Mouse (Mus musculus) gonadal fat pad, adult 2 months (tissue): ENCODE data around the gene Olfr1314. TPM values are rescaled to one million over a fixed set of nuclear protein-coding genes. Genes with fewer than 3 reads are reported as not detected.

Experiments
- DNase-seq: peaks from one replicate; pipeline ENCODE4 v3.0.0-alpha.2; 2012; ENCODE audit warnings: low read depth
- polyA plus RNA-seq: library from polyadenylated mRNA; depleted of rRNA; stranded (reverse); fragments of >200 nt; gene quantifications from 2 replicates; pipeline ENCODE4 v1.2.3, GENCODE M21; 2012; rRNA removed

The Olfr1314 gene
- polyA plus RNA-seq, result not detected in 2 replicates

DNA sequence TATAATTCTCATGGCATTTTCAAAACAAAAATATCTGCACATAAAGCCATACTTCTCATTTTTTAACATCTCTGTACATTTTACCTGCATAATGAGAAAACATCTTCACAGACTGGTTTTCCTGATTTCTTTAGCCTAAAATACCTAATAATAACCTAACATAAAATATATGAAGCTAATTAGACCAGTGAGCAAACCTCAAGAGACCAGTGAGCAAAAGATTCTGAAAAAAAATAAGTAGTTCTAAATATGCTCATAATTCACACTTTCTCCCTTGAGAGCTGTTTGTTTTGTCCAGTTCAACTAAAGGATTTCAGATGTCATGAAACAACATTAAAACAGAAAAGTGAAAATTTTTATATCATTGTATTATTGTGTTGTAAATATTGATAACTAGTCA is at the start of gene Olfr1314:
Olfr1314 (minus strand) TSS at position 101 of the 400 bp plus-strand sequence.
- no peak for DNase-seq

DNA sequence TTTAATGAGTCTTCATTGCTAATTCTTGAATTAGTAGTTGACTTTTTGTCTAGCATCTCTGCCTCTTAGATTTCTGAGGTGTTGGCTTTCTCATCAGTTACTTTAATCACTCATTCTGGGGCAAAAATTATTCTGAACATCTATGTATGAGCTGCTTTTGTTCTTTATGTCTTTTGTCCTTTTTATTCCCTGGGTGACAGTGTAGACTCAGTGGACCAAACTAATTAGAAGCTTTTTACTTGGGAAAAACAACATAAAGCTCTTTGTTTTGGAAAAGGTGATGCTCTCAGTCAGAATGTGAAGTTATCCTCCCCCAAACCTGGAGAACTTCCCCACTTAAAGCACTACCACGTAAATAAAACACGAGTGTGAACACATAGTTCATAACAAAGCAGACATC is 43.4 kb upstream of the Olfr1314 start, which contains the start of gene Olfr1317:
Olfr1317 (plus strand) TSS at position 301 of the 400 bp plus-strand sequence.
- no peak for DNase-seq

DNA sequence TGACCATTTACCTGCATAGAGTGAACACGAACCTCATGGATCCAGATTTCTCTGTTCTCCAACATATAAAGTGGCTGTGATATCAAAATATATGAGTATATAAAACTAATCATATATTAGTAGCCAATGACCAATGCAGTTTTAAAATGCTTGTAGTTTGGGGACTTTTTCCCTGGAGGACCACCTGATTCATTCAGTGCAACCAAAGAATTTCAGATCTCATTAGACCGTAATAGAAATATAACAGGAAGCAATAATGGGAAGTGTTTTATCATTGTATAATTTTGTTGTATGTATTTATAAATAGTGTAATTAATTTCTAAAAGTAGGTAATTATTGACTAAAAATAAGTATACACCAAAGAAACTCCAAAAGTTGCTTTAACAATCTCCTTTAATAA is 38.3 kb upstream of the Olfr1314 start, which contains the start of gene Olfr1316:
Olfr1316 (minus strand) TSS at position 101 of the 400 bp plus-strand sequence.
- no peak for DNase-seq

DNA sequence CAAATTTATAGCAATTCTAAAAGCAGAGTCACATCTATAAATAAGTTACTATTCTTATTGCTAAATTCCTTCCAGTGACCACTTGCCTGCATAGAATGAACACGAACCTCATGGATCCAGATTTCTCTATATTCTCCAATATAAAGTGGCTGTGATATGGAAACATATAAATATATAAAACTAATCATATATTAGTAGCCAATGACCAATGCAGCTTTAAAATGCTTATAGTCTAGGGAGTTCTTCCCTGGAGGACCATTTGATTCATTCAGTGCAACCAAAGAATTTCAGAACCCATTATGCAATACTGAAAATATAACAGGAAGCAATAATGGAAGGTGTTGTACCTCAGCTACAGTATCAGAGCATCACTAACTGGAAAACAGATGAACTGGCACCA is 18.8 kb upstream of the Olfr1314 start, which contains the start of gene Olfr1315-ps1:
Olfr1315-ps1 (minus strand) TSS at position 101 of the 400 bp plus-strand sequence.
- DNase-seq, result no peak

DNA sequence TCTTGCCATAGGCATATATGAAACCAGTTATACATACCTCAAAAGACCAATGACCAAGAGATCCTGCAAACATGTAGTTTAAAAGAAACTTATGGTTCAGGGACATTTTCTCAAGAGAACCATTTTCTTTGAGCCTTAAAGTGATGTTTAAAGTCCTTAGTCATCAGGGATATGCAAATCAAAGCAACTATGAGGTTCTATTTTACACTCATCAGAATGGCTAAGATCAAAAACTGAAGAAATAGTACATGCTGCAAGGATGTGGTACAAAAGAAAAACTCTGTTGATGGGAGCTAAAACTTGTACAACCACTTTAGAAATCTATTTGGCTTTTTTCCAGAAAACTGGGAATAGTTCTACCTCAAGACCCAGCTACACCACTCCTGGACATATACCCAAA is 18.8 kb downstream of the Olfr1314 start, which contains the start of gene Olfr1313:
Olfr1313 (minus strand) TSS at position 101 of the 400 bp plus-strand sequence.
- no peak for DNase-seq

DNA sequence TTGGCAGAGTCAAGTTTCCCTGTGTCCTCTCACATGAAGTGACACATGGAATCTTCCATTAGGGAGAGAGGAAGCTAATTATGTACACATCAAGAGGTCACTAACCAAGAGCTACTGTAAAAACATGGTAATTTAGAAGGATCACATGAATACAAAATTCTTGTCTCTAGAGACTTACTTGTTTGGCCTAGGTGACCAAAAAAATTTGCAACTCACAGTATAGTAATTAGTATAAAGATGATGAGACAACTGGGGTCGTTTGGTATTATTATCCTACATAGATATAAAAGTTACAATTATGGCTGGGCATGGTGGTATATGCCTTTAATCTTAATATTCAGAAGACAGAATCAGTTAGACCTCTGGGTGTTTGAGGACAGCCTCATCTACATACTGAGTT is 46.4 kb downstream of the Olfr1314 start, which contains the start of gene Olfr1312:
Olfr1312 (minus strand) TSS at position 101 of the 400 bp plus-strand sequence.
- DNase-seq, result no peak

Other genes starting within 250 kb of the Olfr1314 start
- gene Olfr1305, start 219.6 kb downstream of the Olfr1314 start, polyA plus RNA-seq, result not detected in 2 replicates
- gene Olfr1306, start 180.5 kb downstream of the Olfr1314 start, polyA plus RNA-seq, result not detected in 2 replicates
- not detected in 2 replicates for gene Olfr1307, start 147.3 kb downstream of the Olfr1314 start, polyA plus RNA-seq
- gene Olfr1308, start 131.8 kb downstream of the Olfr1314 start, polyA plus RNA-seq, result not detected in 2 replicates
- gene Olfr1309, start 106.5 kb downstream of the Olfr1314 start, polyA plus RNA-seq, result not detected in 2 replicates
- not detected in 2 replicates for gene Olfr1310, start 84.1 kb downstream of the Olfr1314 start, polyA plus RNA-seq
- gene Olfr1311, start 72.4 kb downstream of the Olfr1314 start, polyA plus RNA-seq, result not detected in 2 replicates
- not detected in 2 replicates for gene Olfr1312, start 46.5 kb downstream of the Olfr1314 start, polyA plus RNA-seq
- gene Olfr1313, start 18.9 kb downstream of the Olfr1314 start, polyA plus RNA-seq, result not detected in 2 replicates
- gene Olfr1315-ps1, start 18.7 kb upstream of the Olfr1314 start, polyA plus RNA-seq, result not detected in 2 replicates
- not detected in 2 replicates for gene Olfr1316, start 38.2 kb upstream of the Olfr1314 start, polyA plus RNA-seq
- not detected in 2 replicates for gene Olfr1317, start 43.5 kb upstream of the Olfr1314 start, polyA plus RNA-seq
- not detected in 2 replicates for gene Olfr1318, start 57.4 kb upstream of the Olfr1314 start, polyA plus RNA-seq
- gene Lpcat4, start 142.7 kb upstream of the Olfr1314 start, polyA plus RNA-seq, result 9.8 and 13.7 TPM in 2 replicates
- 0.03 TPM in 1 of 2 replicates, not detected in the other for gene Nutm1, start 162.5 kb upstream of the Olfr1314 start, polyA plus RNA-seq
- gene Nop10, start 165.1 kb upstream of the Olfr1314 start, polyA plus RNA-seq, result 115 and 152 TPM in 2 replicates
- 23.4 and 25.2 TPM in 2 replicates for gene Slc12a6, start 169.0 kb upstream of the Olfr1314 start, polyA plus RNA-seq
- gene Gm21985, start 169.5 kb upstream of the Olfr1314 start, polyA plus RNA-seq, result not detected in 2 replicates